Mouse (Mus musculus) cerebellum, postnatal 4 days (tissue): Measurements from ENCODE around the gene Lifr.

Experiments used
- DNase-seq, 2 experiments: peaks; one replicate each; pipeline ENCODE4 v3.0.0; 2022; ENCODE audit warnings: low spot score in 2 of 2, mixed read lengths in 1 of 2

Lifr gene

GRCm38 (mm10) chr15:7080916-7081626, 9.3 kb upstream of the Lifr start:
- DNase-seq, result no peak

- DNase-seq, result no peak
Measured at GRCm38 (mm10) chr15:7081795-7082194, 8.6 kb upstream of the Lifr start.

- DNase-seq, result no peak
Measured at GRCm38 (mm10) chr15:7082901-7083300, 7.5 kb upstream of the Lifr start.

GRCm38 (mm10) chr15:7084780-7085497, 5.5 kb upstream of the Lifr start:
- DNase-seq, result peak in 1 of 2 experiments; percentile 8

- no peak for DNase-seq
Measured at GRCm38 (mm10) chr15:7088691-7089090, 1.7 kb upstream of the Lifr start.

GRCm38 (mm10) chr15:7092321-7092720, 1.9 kb downstream of the Lifr start:
- no peak for DNase-seq

- no peak for DNase-seq
Measured at GRCm38 (mm10) chr15:7099406-7099805, 9.0 kb downstream of the Lifr start.

- DNase-seq, result no peak
Measured at GRCm38 (mm10) chr15:7100226-7100625, 9.8 kb downstream of the Lifr start.

GRCm38 (mm10) chr15:7103051-7103450, 12.6 kb downstream of the Lifr start:
- no peak for DNase-seq

- no peak for DNase-seq
Measured at GRCm38 (mm10) chr15:7105224-7105623, 14.8 kb downstream of the Lifr start.

GRCm38 (mm10) chr15:7108160-7108559, 17.7 kb downstream of the Lifr start:
- DNase-seq, result no peak

GRCm38 (mm10) chr15:7112227-7112907, 22.0 kb downstream of the Lifr start:
- DNase-seq, result no peak

- DNase-seq, result no peak
Measured at GRCm38 (mm10) chr15:7113906-7114305, 23.5 kb downstream of the Lifr start.

GRCm38 (mm10) chr15:7115326-7116003, 25.1 kb downstream of the Lifr start:
- no peak for DNase-seq

- no peak for DNase-seq
Measured at GRCm38 (mm10) chr15:7116216-7116615, 25.8 kb downstream of the Lifr start.

- no peak for DNase-seq
Measured at GRCm38 (mm10) chr15:7116699-7117098, 26.3 kb downstream of the Lifr start.

GRCm38 (mm10) chr15:7117944-7118343, 27.5 kb downstream of the Lifr start:
- DNase-seq, result no peak

- DNase-seq, result peak; percentile 32 to 76
Measured at GRCm38 (mm10) chr15:7118849-7119248, 28.4 kb downstream of the Lifr start.

- no peak for DNase-seq
Measured at GRCm38 (mm10) chr15:7119930-7120512, 29.6 kb downstream of the Lifr start.

- no peak for DNase-seq
Measured at GRCm38 (mm10) chr15:7123781-7124450, 33.5 kb downstream of the Lifr start.

- no peak for DNase-seq
Measured at GRCm38 (mm10) chr15:7126171-7126570, 35.8 kb downstream of the Lifr start.
